Mouse (Mus musculus) small intestine, adult 2 months (tissue): Measurements from ENCODE around the gene Capn11. TPM values are rescaled to one million over a fixed set of nuclear protein-coding genes. Genes with fewer than 3 reads are reported as not detected.

Experiments used
- H3K27ac ChIP-seq: fragments of 200-500 bp; 2 replicates; pipeline ENCODE4 v1.5.1; 2012; ENCODE audit warnings: low read depth, low read length, control low read depth, inconsistent platforms; ENCODE audit not compliant: insufficient read depth
- H3K27me3 ChIP-seq: fragments of 200-500 bp; 2 replicates; pipeline ENCODE4 v1.6.1; 2012; ENCODE audit warnings: mild to moderate bottlenecking, moderate library complexity, low read length, inconsistent platforms; ENCODE audit not compliant: control insufficient read depth, insufficient read depth
- H3K36me3 ChIP-seq: fragments of 200-500 bp; 2 replicates; pipeline ENCODE4 v1.6.1; 2012; ENCODE audit warnings: mild to moderate bottlenecking, low read length, control low read depth, inconsistent platforms; ENCODE audit not compliant: control insufficient read depth, insufficient read depth
- H3K4me1 ChIP-seq: fragments of 200-500 bp; 2 replicates; pipeline ENCODE4 v1.6.1; 2012; ENCODE audit warnings: low read length, inconsistent platforms, mixed read lengths; ENCODE audit not compliant: control insufficient read depth, insufficient read depth, insufficient read length
- H3K4me3 ChIP-seq: fragments of 200-500 bp; 2 replicates; pipeline ENCODE4 v1.5.1; 2012; ENCODE audit warnings: low read depth, mild to moderate bottlenecking, control low read depth, inconsistent platforms, low read length, moderate library complexity
- CTCF ChIP-seq: fragments of 200-500 bp; IDR thresholded peaks from 2 replicates; pipeline ENCODE4 v1.5.1; 2012; ENCODE audit warnings: low read depth, mild to moderate bottlenecking, control low read depth, inconsistent platforms, low read length, moderate library complexity, mixed read lengths; ENCODE audit not compliant: insufficient replicate concordance, insufficient read length; ENCODE audit errors: extremely low read depth
- POLR2A ChIP-seq: fragments of 200-500 bp; IDR thresholded peaks from 2 replicates; pipeline ENCODE4 v1.6.1; 2012; ENCODE audit warnings: low read depth, mild to moderate bottlenecking, control low read depth, inconsistent platforms, low read length, moderate library complexity
- WGBS: fragments of 180-500 bp; shearing (Covaris S2); methylation state at CpG from one replicate; pipeline ENCODE4 v1.1.7; 2018; 5-methylcytosine and 5-hydroxymethylcytosine counted together
- polyA plus RNA-seq: library from polyadenylated mRNA; depleted of rRNA; stranded (reverse); fragments of >200 nt; gene quantifications from 2 replicates; pipeline ENCODE4 v1.2.3, GENCODE M21; 2012; rRNA removed

The Capn11 gene
- polyA plus RNA-seq, result 0.03 TPM in 1 of 2 replicates, not detected in the other

GRCm38 (mm10) chr17:45659225-45659624, at the start of gene Capn11:
Gene Capn11 (minus strand): TSS chr17:45659325.
- Histone ChIP-seq H3K4me1 (peaks cover 3% of the 10 kb centered on the region), H3K4me3 (no peak within 1 kb of the TSS), H3K27me3 (no peaks in the 10 kb centered on the region), H3K36me3 (peaks cover 6% of the 10 kb centered on the region; the same call in 1 of the 2 replicates), H3K27ac (no peak within 1 kb of the TSS)
- TF ChIP-seq POLR2A (no peak), CTCF (no peak)
- 83% methylated on average over 4 of the region's 4 CpGs for WGBS

GRCm38 (mm10) chr17:45708179-45708578, 49.1 kb upstream of the Capn11 start:
- no peak overlapping the region for H3K27ac ChIP-seq
- peaks cover 6% of the 10 kb centered on the region for H3K4me1 ChIP-seq
- WGBS, result 78% methylated on average over 8 of the region's 8 CpGs
- H3K36me3 ChIP-seq, result no peaks in the 10 kb centered on the region
- no peaks in the 10 kb centered on the region for H3K27me3 ChIP-seq
- TF ChIP-seq CTCF (no peak), POLR2A (no peak)
- no peak overlapping the region for H3K4me3 ChIP-seq

DNA sequence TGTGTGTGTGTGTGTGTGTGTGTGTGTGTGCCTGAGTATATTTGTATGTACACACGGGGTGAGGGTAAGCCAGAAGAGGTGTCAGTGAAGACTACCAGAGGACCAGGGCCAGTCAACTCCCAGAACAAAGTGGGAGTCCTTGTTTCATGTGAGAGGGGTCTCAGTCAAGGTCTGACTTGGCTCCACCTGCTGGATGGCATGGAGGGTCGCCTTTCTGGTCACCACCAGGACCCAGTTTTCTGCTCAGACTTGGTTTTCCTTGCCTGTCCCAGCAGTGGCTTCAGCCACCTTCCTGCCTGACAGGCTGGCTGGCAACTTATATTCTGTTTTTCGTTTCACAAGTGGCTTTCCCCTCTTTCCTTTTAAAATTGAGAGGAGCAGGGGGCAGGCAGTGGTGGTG, 48.3 kb upstream of the Capn11 start:
- no peak for TF ChIP-seq POLR2A
- TF ChIP-seq CTCF, result no peak
- H3K27ac ChIP-seq, result no peak overlapping the region
- no peaks in the 10 kb centered on the region for H3K36me3 ChIP-seq
- peaks cover 9% of the 10 kb centered on the region for H3K4me1 ChIP-seq
- WGBS, result 66% methylated on average over 3 of the region's 3 CpGs
- H3K27me3 ChIP-seq, result no peaks in the 10 kb centered on the region
- no peak overlapping the region for H3K4me3 ChIP-seq

GRCm38 (mm10) chr17:45706796-45707195, 47.7 kb upstream of the Capn11 start:
- TF ChIP-seq CTCF (no peak), POLR2A (no peak)
- WGBS, result 68% methylated on average over 5 of the region's 5 CpGs
- Histone ChIP-seq H3K36me3 (no peaks in the 10 kb centered on the region), H3K4me3 (no peak overlapping the region), H3K4me1 (peaks cover 9% of the 10 kb centered on the region), H3K27ac (no peak overlapping the region), H3K27me3 (no peaks in the 10 kb centered on the region)

DNA sequence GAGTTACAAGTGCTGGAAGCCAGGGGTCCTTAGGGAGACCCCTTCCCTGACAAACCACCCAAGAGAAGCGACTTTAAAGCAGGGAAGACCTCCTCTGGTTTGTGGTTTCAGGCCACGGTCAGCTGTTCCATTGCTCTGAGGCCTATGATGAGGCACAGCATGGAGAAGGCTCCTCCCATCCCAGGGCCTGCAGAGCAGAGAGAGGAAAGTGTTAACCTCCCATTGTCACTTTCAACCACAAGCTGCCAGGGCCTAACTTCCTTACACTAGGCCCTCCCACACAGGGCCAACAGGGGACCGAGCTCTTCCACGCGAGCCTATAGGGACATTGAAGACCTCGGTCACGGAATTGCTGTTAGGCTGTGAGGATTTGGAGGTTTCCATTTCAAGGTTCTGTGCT, 44.1 kb upstream of the Capn11 start:
- H3K4me3 ChIP-seq, result no peak overlapping the region
- H3K27ac ChIP-seq, result no peak overlapping the region
- H3K27me3 ChIP-seq, result no peaks in the 10 kb centered on the region
- 73% methylated on average over 7 of the region's 7 CpGs for WGBS
- TF ChIP-seq POLR2A, result no peak
- TF ChIP-seq CTCF, result no peak
- peaks cover 26% of the 10 kb centered on the region for H3K4me1 ChIP-seq
- H3K36me3 ChIP-seq, result peaks cover 3% of the 10 kb centered on the region

GRCm38 (mm10) chr17:45702254-45702653, 43.1 kb upstream of the Capn11 start:
- no peak for TF ChIP-seq POLR2A
- no peak for TF ChIP-seq CTCF
- 20% methylated on average over 4 of the region's 4 CpGs for WGBS
- H3K4me1 ChIP-seq, result peaks cover 30% of the 10 kb centered on the region

DNA sequence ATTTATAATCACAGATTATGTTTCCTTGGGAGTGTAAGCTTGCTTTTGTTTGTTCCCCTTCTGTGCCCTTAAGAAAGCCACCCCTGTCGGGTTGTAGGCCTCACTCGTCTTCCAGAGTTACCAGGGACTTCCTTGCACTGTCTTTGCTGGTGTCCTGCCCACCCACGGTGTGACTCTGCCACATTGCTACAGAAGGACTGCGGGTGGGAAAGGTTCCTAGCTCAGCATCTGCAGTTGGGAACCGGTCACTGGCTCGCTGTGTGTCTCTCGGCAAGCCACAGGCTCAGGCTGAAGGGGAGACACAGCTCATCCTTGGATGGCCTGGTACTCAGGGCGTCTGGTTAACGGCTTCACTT, 42.1 kb upstream of the Capn11 start:
- 64% methylated on average over 9 of the region's 9 CpGs for WGBS
- no peak overlapping the region for H3K4me3 ChIP-seq
- H3K27me3 ChIP-seq, result no peaks in the 10 kb centered on the region
- peaks cover 30% of the 10 kb centered on the region for H3K4me1 ChIP-seq
- no peak overlapping the region for H3K27ac ChIP-seq
- TF ChIP-seq POLR2A (no peak), CTCF (no peak)
- peaks cover 6% of the 10 kb centered on the region for H3K36me3 ChIP-seq

More at GRCm38 (mm10) chr17:45702254-45702653, 43.1 kb upstream of the Capn11 start:
- H3K27me3 ChIP-seq, result no peaks in the 10 kb centered on the region
- H3K4me3 ChIP-seq, result no peak overlapping the region
- peaks cover 6% of the 10 kb centered on the region for H3K36me3 ChIP-seq
- no peak overlapping the region for H3K27ac ChIP-seq

DNA sequence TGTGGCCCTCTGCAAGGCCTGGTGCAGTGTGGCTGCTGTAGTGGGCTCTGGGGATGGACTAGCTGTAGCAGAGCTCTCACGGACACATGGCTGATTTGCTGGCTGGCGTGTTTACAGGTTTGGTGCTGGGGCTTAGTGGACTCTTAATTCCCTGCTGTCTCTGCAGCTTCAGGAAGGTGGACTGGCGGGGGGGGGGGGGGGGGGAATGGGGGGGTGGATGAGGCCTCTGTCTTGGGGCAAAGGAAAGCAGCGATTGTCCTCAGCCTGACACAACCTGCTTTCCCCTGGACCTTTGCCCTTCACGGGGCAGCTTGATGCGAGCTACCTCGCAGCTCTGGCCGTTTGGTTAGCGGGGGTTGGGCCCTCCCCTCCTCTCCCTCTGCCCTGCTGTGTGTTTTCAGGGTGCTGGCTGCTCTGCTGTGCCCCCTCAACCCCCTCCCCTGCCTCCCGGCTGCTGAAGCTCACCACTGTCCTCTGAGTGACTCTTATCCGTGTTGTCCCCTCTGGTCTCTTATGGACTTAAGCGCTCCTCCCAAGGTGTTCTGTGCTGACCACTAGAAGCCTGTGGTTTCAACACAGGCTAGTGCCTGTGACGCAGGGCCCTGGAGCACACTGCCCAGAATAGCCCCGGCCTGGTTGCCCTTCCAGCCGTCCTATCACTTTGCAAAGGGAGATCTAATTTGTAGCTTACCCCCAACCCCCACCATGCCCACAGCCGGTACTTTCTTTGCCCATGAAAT, 41.5 kb upstream of the Capn11 start:
- H3K27ac ChIP-seq, result no peak overlapping the region; the same call in 1 of the 2 replicates
- no peak for TF ChIP-seq CTCF
- TF ChIP-seq POLR2A, result no peak
- WGBS, result 35% methylated on average over 10 of the region's 16 CpGs
- H3K27me3 ChIP-seq, result no peaks in the 10 kb centered on the region
- H3K4me1 ChIP-seq, result peaks cover 31% of the 10 kb centered on the region
- no peak overlapping the region for H3K4me3 ChIP-seq
- peaks cover 6% of the 10 kb centered on the region for H3K36me3 ChIP-seq
